Mouse (Mus musculus) liver, embryonic 11.5 days (tissue): ENCODE results near the gene Sav1. TPM values are rescaled to one million over a fixed set of nuclear protein-coding genes. Genes with fewer than 3 reads are reported as not detected.

ENCODE experiments used
- ATAC-seq: fragments of 200-750 bp; cut with Nextera tagmentation; replicated peaks from 2 replicates; pipeline ENCODE4 v1.8.0; 2017; ENCODE audit warnings: moderate number of reproducible peaks, mild to moderate bottlenecking, moderate TSS enrichment, moderate library complexity; ENCODE audit not compliant: low FRiP score
- DNase-seq: peaks from one replicate; pipeline ENCODE4 v3.0.0-alpha.2; 2017; ENCODE audit warnings: low spot score
- H3K27ac ChIP-seq: fragments of 300-500 bp; sonication (generic); 2 replicates; pipeline ENCODE4 v1.5.1; 2014; ENCODE audit warnings: mild to moderate bottlenecking, low read depth, low read length, control low read depth
- H3K27me3 ChIP-seq: fragments of 300-500 bp; sonication (generic); replicated peaks from 2 replicates; pipeline ENCODE4 v1.6.1; 2014; ENCODE audit warnings: low read length, mixed read lengths; ENCODE audit not compliant: control insufficient read depth, insufficient read depth
- H3K36me3 ChIP-seq: fragments of 300-500 bp; sonication (generic); 2 replicates; pipeline ENCODE4 v1.6.1; 2014; ENCODE audit warnings: mild to moderate bottlenecking, low read length, moderate library complexity, mixed read lengths; ENCODE audit not compliant: control insufficient read depth, insufficient read depth
- H3K4me1 ChIP-seq: fragments of 300-500 bp; sonication (generic); replicated peaks from 2 replicates; pipeline ENCODE4 v1.6.1; 2014; ENCODE audit warnings: low read length, mixed read lengths; ENCODE audit not compliant: control insufficient read depth, insufficient read depth
- H3K4me2 ChIP-seq: fragments of 300-500 bp; sonication (generic); 2 replicates; pipeline ENCODE4 v1.6.1; 2014; ENCODE audit warnings: mild to moderate bottlenecking, control low read depth, moderate library complexity
- H3K4me3 ChIP-seq: fragments of 300-500 bp; sonication (generic); 2 replicates; pipeline ENCODE4 v1.5.1; 2014; ENCODE audit warnings: low read depth, low read length, control low read depth
- H3K9ac ChIP-seq: fragments of 300-500 bp; sonication (generic); 2 replicates; pipeline ENCODE4 v1.6.1; 2014; ENCODE audit warnings: low read depth, low read length, control low read depth
- H3K9me3 ChIP-seq: fragments of 300-500 bp; sonication (generic); 2 replicates; pipeline ENCODE4 v1.6.1; 2016; ENCODE audit warnings: low read length, inconsistent platforms, mixed read lengths; ENCODE audit not compliant: control insufficient read depth
- WGBS: fragments of 180-500 bp; shearing (Covaris S2); extraction: QIAGEN DNeasy Blood & Tissue Kit; methylation state at CpG from one replicate; pipeline ENCODE4 v1.1.7; 2014; 5-methylcytosine and 5-hydroxymethylcytosine counted together
- polyA plus RNA-seq: library from polyadenylated mRNA; unstranded; fragments of >200 nt; fragmentation: Nextera tagmentation; extraction: Ambion mirVana; gene quantifications from 2 replicates; pipeline ENCODE4 v1.2.1, GENCODE M21; 2014

Sav1 gene
- polyA plus RNA-seq, 1 experiment from 2014 or later: 8.4 TPM

DNA sequence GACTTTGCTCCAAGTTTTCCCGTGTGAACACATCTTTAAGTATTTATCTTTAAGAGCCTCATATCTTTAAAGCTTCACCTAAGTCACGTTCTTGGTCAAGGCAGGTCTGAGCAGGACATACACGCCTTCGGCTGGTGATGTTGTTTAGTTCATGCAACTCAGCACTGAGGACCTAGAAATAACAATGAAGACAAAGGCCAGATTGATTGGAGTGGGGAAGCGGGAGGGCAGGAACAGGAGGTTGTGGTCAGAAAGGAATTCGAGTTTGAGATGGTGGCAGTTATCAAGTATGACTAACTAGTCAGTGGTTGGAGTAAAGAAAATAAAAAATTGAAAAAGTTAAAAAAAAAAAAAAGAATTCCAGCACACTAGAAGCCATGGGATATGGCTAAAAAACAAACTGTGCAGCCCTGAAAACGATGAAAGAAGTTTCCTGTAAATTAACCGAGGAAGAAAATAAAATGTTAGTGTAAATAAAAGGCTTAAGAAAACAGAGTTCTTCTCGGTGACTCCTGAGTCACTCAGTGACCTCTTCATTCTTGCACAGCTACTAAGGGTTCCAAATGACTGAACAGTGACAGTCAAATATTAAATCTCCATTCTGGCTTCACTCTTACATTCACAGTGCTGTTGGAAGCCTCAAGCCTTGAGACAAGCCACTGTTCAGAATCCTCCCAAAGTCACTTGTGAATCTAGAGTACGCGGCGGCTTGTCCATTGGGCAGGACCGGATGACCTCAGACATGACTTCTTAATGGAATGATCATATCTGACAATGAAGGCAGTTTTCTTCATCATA lies 11.6 kb upstream of the Sav1 start:
- H3K9me3 ChIP-seq: no peaks in the 10 kb centered on the region

DNA sequence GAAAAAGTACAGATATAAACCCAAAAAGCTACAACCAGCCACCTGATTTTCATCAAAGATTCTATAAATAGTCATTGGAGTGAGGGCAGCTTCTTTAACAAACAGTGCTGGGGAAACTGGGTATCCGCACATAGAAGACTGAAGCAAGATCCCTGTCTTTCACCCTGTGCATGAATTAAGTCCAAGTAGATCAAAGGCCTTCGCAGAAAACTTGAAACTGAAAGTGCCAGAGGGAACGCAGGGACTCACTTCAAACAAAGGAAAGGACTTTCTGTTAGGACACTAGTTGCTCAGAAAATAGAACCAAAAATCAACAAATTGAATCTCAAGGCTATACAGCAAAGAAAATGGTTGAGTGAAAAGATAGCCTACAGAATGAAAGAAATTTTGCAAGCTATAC lies 8.6 kb upstream of the Sav1 start:
- no peak overlapping the region for H3K9ac ChIP-seq
- no peaks in the 10 kb centered on the region for H3K27me3 ChIP-seq
- DNase-seq (no peak), ATAC-seq (no peak)
- 85% methylated on average over 3 of the region's 3 CpGs for WGBS
- no peak overlapping the region for H3K27ac ChIP-seq
- no peaks in the 10 kb centered on the region for H3K9me3 ChIP-seq
- no peaks in the 10 kb centered on the region for H3K4me1 ChIP-seq
- H3K36me3 ChIP-seq: no peaks in the 10 kb centered on the region
- no peak overlapping the region for H3K4me3 ChIP-seq
- no peak overlapping the region for H3K4me2 ChIP-seq

More for the DNA sequence above, 11.6 kb upstream of the Sav1 start:
- WGBS: 72% methylated on average over 13 of the region's 13 CpGs
- no peak overlapping the region for H3K27ac ChIP-seq
- no peak overlapping the region for H3K9ac ChIP-seq
- no peak overlapping the region for H3K4me2 ChIP-seq
- H3K36me3 ChIP-seq: no peaks in the 10 kb centered on the region
- no peaks in the 10 kb centered on the region for H3K4me1 ChIP-seq
- H3K4me3 ChIP-seq: no peak overlapping the region
- H3K27me3 ChIP-seq: no peaks in the 10 kb centered on the region
- ATAC-seq: no peak
- DNase-seq: no peak

DNA sequence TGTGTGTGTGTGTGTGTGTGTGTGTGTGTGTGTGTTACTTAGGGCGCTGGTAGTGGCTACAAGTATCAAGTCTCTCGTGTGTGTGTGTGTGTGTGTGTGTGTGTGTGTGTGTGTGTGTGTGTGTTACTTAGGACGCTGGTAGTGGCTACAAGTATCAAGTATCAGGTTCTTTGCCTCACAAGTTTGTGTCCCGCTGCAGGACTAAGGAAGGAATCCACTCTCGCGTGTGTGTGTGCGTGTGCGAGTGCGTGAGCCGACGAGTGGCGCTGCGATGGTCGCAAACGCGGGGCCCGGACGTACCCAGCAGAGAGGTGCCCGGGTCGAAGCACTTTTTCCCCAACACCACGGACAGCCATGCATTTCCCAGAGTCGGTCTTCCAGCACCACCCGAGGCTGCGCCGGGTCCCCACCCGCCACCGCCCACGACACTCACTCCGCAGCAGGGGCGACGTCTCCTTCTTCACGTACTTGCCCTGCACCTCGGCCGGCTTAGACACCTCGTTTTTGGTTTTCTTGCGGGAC lies 500 bp downstream of the Sav1 start:
- Histone ChIP-seq H3K4me3 (peak overlapping the region; percentile 96), H3K9me3 (no peaks in the 10 kb centered on the region), H3K27ac (peak overlapping the region; percentile 90), H3K4me2 (peak overlapping the region; percentile 80), H3K36me3 (peaks cover 11% of the 10 kb centered on the region; the same call in 1 of the 2 replicates), H3K27me3 (no peaks in the 10 kb centered on the region), H3K9ac (peak overlapping the region; percentile 98), H3K4me1 (peaks cover 9% of the 10 kb centered on the region; the same call in 1 of the 2 replicates)
- WGBS: under 1% methylated on average over 36 of the region's 36 CpGs
- no peak for DNase-seq
- peak; percentile 49 for ATAC-seq

DNA sequence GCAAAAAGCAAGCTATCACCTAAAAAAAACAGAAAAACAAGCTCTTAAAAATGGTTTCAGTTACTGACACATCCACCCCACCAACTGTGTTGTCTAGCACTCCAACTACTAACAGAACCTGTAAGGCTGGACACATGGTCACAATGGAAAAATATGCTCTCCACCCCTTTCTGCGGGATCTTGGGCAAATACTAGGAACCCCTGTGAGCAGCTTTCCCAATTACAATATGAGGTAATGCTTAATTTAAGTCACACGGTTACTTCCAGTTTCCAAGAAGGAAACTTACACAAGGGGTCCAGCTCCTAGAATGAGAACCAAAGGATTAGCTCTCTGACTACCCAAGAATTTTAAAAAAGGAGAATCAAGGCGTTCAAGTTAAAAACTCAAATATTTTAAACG lies 1.3 kb downstream of the Sav1 start:
- H3K4me3 ChIP-seq: peak overlapping the region; percentile 96
- peaks cover 11% of the 10 kb centered on the region; the same call in 1 of the 2 replicates for H3K36me3 ChIP-seq
- H3K9ac ChIP-seq: peak overlapping the region; percentile 98; the same call in 1 of the 2 replicates
- no peak for DNase-seq
- H3K27ac ChIP-seq: no peak overlapping the region
- H3K4me1 ChIP-seq: peaks cover 9% of the 10 kb centered on the region; the same call in 1 of the 2 replicates
- no peaks in the 10 kb centered on the region for H3K27me3 ChIP-seq
- H3K4me2 ChIP-seq: peak overlapping the region; percentile 80
- no peaks in the 10 kb centered on the region for H3K9me3 ChIP-seq
- 43% methylated on average over 4 of the region's 4 CpGs for WGBS
- ATAC-seq: no peak

DNA sequence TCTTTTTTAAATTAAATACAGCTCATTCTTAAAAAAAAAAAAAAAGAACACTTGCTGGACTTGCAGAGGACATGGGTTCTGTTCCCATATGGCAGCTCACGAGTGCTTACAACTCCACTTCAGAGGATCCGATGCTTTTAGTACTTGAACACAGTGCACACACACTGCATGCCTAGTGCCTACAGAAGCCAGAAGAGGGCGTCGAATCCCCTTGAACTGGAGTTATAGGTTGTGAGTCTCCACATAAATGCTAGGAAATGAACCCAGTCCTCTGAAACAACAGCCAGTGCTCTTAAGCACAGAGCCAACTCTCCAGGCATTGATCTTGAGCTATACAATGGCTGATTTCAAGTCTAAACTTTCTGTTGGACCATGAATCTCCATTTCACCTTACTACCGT lies 3.9 kb downstream of the Sav1 start:
- Histone ChIP-seq H3K4me1 (peaks cover 9% of the 10 kb centered on the region; the same call in 1 of the 2 replicates), H3K9ac (no peak overlapping the region), H3K4me3 (no peak overlapping the region), H3K36me3 (peaks cover 17% of the 10 kb centered on the region; the same call in 1 of the 2 replicates), H3K27me3 (no peaks in the 10 kb centered on the region), H3K27ac (no peak overlapping the region), H3K9me3 (no peaks in the 10 kb centered on the region), H3K4me2 (no peak overlapping the region)
- 82% methylated on average over 5 of the region's 5 CpGs for WGBS
- DNase-seq: no peak
- ATAC-seq: no peak

DNA sequence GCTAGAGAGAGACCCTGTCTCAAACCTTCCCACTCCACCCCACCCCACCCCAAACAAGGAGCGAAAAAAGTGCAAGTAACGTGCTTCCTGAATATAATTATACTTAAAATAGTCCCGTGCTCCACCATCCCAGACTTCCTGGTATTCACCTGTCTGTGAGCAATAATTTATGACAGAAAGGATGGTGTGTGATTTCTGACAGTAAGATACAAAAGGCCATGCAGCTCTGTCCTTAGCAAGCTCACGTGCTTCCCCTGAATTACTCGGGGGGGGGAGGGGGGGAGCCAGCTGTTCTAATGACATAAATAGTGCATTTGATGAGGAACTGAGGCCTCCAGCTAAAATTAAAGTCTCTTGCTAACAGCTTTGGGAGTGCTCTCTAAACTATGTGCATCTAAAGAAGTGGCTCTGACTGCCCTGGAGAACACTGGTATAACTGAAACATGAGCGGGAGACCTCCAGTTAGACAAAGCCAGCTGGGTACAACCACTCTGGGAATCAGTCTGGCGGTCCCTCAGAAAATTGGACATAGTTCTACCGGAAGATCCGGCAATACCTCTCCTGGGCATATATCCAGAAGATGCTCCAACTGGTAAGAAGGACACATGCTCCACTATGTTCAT lies 9.3 kb downstream of the Sav1 start:
- Histone ChIP-seq H3K36me3 (peaks cover 12% of the 10 kb centered on the region), H3K4me3 (no peak overlapping the region), H3K4me2 (no peak overlapping the region), H3K9me3 (no peaks in the 10 kb centered on the region), H3K27me3 (no peaks in the 10 kb centered on the region), H3K27ac (no peak overlapping the region), H3K9ac (no peak overlapping the region), H3K4me1 (no peaks in the 10 kb centered on the region)
- DNase-seq: no peak
- no peak for ATAC-seq
- WGBS: 77% methylated on average over 9 of the region's 9 CpGs

DNA sequence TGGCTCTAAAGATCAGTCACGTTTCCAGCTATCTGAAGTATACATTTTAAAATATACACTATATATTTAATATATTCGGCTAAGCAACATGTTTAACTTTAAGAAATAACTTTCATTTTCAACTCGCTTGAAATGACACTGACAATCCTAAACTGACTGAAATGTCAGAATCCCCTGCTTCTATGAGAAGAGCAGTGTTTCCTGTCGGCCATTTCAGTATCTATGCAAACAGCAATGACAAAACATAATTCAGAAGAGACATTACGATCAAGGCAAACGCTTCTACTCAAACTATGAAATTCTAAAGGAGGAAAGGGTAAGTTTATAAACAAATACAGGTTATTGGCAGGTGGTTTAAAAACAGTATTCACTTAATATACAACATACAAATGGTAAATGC lies 10.1 kb downstream of the Sav1 start:
- 85% methylated on average over 6 of the region's 6 CpGs for WGBS
- H3K27ac ChIP-seq: no peak overlapping the region
- ATAC-seq: no peak

DNA sequence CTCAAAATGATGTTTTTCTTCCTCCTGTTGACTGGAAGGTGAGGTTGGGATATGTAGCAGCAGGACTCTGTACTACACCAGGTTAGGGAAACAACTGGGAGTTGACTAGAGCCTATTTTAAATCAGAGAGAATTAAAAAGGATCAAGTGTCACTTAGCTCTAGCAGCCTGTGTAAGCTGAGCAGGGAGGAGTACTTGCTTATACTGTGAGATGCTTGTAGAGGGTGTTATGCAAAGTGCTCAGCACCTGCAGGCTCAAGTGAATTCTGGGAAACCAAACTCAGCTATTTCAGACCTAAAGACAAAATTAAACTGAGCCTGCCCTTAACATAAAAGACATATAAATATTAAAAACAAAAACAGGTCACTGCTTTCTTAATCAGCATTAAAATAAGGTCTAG lies 13.1 kb downstream of the Sav1 start:
- H3K9me3 ChIP-seq: no peaks in the 10 kb centered on the region
- H3K27me3 ChIP-seq: no peaks in the 10 kb centered on the region
- H3K4me2 ChIP-seq: no peak overlapping the region
- no peak overlapping the region for H3K4me3 ChIP-seq
- ATAC-seq (no peak), DNase-seq (no peak)
- no peak overlapping the region for H3K27ac ChIP-seq
- H3K36me3 ChIP-seq: peaks cover 21% of the 10 kb centered on the region
- H3K4me1 ChIP-seq: no peaks in the 10 kb centered on the region
- no peak overlapping the region for H3K9ac ChIP-seq

More for the DNA sequence above, 10.1 kb downstream of the Sav1 start:
- no peaks in the 10 kb centered on the region for H3K4me1 ChIP-seq
- H3K4me2 ChIP-seq: no peak overlapping the region
- H3K9me3 ChIP-seq: no peaks in the 10 kb centered on the region
- no peak overlapping the region for H3K4me3 ChIP-seq
- no peak for DNase-seq
- H3K9ac ChIP-seq: no peak overlapping the region
- peaks cover 17% of the 10 kb centered on the region for H3K36me3 ChIP-seq
- no peaks in the 10 kb centered on the region for H3K27me3 ChIP-seq
